Comparison of ENCODE assay signal across 8 mouse cellular contexts in the genomic region with DNA sequence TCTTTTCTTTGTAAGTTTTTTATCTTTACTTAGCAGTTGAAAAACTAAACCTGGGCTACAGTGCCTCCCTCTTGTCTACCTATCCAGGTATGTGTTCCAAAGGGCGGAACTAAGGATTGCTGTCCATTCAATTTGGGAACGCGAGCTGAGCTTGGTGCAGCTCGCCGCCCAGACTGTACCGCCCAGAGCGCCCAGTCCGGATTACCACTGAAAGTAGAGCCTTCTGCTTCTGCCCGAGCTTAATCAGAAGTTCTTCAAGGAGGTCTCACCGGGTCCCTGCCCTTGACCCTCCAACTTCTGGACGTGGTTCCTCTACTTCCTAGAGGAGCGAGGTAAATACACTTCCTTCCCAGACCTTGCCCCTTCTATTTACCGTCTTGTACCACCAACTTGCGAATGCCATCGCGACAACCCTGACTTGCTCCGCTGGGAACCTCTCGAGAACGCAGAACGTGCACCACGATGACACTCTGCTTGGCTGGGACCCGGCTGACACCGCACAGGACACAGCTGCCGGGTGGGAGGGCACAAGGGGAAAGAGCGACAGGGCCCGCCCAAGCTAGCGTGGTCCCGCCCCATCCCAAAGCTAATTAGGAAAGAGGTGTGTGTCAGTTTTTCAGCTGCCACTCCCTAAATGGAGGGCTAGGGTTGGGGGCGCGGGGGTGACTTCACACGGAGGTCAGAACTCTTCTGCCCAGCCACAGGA. TPM values are rescaled to one million over a fixed set of nuclear protein-coding genes. Genes with fewer than 3 reads are reported as not detected.
DNase-seq lines count a peak whose midpoint lies in the region; ATAC-seq lines count a peak whose summit lies in the region.

No protein-coding gene starts in this region.

- peak; percentile 2 to 15 for DNase-seq in layer of hippocampus, postnatal 10 days (ENCODE audit: low spot score in 2 of 2)
- no peak for DNase-seq in layer of hippocampus, adult 9-10 months (ENCODE audit: low spot score)
- peak; percentile 3 to 6 for DNase-seq in cerebellum, adult 18-20 months
- peak; percentile 86 for DNase-seq in heart, postnatal 4 days
- DNase-seq in limb, embryonic 11.5 days (ENCODE audit: low spot score), result peak; percentile 69
- DNase-seq in midbrain, embryonic 11.5 days (ENCODE audit: low spot score, missing footprints), result peak; percentile 92
- peak; percentile 71 to 73 for DNase-seq in spleen, adult 18-20 months

- no peaks in the 10 kb centered on the region for H3K9me3 ChIP-seq in forebrain, embryonic 16.5 days (ENCODE audit: control insufficient read depth, low read length)
- H3K9me3 ChIP-seq in limb, embryonic 11.5 days (ENCODE audit: control insufficient read depth, low read length), result no peaks in the 10 kb centered on the region
- H3K9me3 ChIP-seq in midbrain, embryonic 11.5 days (ENCODE audit: control insufficient read depth, low read length), result no peaks in the 10 kb centered on the region

- no peaks in the 10 kb centered on the region; the same call in 1 of the 2 replicates for H3K27me3 ChIP-seq in forebrain, embryonic 16.5 days (replicated peaks; ENCODE audit: control insufficient read depth, insufficient read depth, low read length)
- H3K27me3 ChIP-seq in limb, embryonic 11.5 days (ENCODE audit: control insufficient read depth, insufficient read depth, low read length), result no peaks in the 10 kb centered on the region
- peaks cover 2% of the 10 kb centered on the region; the same call in 1 of the 2 replicates for H3K27me3 ChIP-seq in midbrain, embryonic 11.5 days (ENCODE audit: control insufficient read depth, insufficient read depth, low read length)

- peak overlapping the region; percentile 99 for H3K4me2 ChIP-seq in forebrain, embryonic 16.5 days (ENCODE audit: low read length)
- H3K4me2 ChIP-seq in limb, embryonic 11.5 days (ENCODE audit: low read depth, severe bottlenecking), result peak overlapping the region; percentile 89
- H3K4me2 ChIP-seq in midbrain, embryonic 11.5 days, result peak overlapping the region; percentile 95

- H3K9ac ChIP-seq in forebrain, embryonic 16.5 days (replicated peaks; ENCODE audit: low read depth, low read length), result peak overlapping the region; percentile 71
- H3K9ac ChIP-seq in limb, embryonic 11.5 days (ENCODE audit: low read length), result peak overlapping the region; percentile 66
- H3K9ac ChIP-seq in midbrain, embryonic 11.5 days (ENCODE audit: low read length), result peak overlapping the region; percentile 70

- WGBS in forebrain, embryonic 16.5 days, result 1% methylated on average over 31 of the region's 31 CpGs
- 1% methylated on average over 31 of the region's 31 CpGs for WGBS in limb, embryonic 11.5 days
- WGBS in midbrain, embryonic 11.5 days, result under 1% methylated on average over 31 of the region's 31 CpGs

- H3K36me3 ChIP-seq in forebrain, embryonic 16.5 days (ENCODE audit: control insufficient read depth, insufficient read depth), result no peaks in the 10 kb centered on the region
- no peaks in the 10 kb centered on the region for H3K36me3 ChIP-seq in limb, embryonic 11.5 days (ENCODE audit: control insufficient read depth, insufficient read depth, low read length)
- no peaks in the 10 kb centered on the region for H3K36me3 ChIP-seq in midbrain, embryonic 11.5 days (ENCODE audit: control insufficient read depth, insufficient read depth, low read length)

- H3K27ac ChIP-seq in forebrain, embryonic 16.5 days (ENCODE audit: low read length), result no peak overlapping the region
- no peak overlapping the region for H3K27ac ChIP-seq in limb, embryonic 11.5 days (replicated peaks; ENCODE audit: low read depth, low read length)
- no peak overlapping the region for H3K27ac ChIP-seq in midbrain, embryonic 11.5 days (ENCODE audit: low read depth, low read length)

- ATAC-seq in forebrain, embryonic 16.5 days, result peak; percentile 88
- ATAC-seq in limb, embryonic 11.5 days (ENCODE audit: insufficient number of reproducible peaks, low FRiP score, low TSS enrichment, low read depth), result peak; percentile 88
- ATAC-seq in midbrain, embryonic 11.5 days (ENCODE audit: low FRiP score), result peak; percentile 90

- H3K4me1 ChIP-seq in forebrain, embryonic 16.5 days (replicated peaks; ENCODE audit: control insufficient read depth, insufficient read depth, low read length), result peaks cover 9% of the 10 kb centered on the region
- no peaks in the 10 kb centered on the region for H3K4me1 ChIP-seq in limb, embryonic 11.5 days (ENCODE audit: control insufficient read depth, insufficient read depth, low read length)
- H3K4me1 ChIP-seq in midbrain, embryonic 11.5 days (ENCODE audit: control insufficient read depth, insufficient read depth, low read length), result no peaks in the 10 kb centered on the region

- H3K4me3 ChIP-seq in forebrain, embryonic 16.5 days (replicated peaks; ENCODE audit: low read length), result peak overlapping the region; percentile 73
- H3K4me3 ChIP-seq in limb, embryonic 11.5 days (ENCODE audit: low read depth, low read length), result peak overlapping the region; percentile 73
- H3K4me3 ChIP-seq in midbrain, embryonic 11.5 days (ENCODE audit: low read depth, low read length), result peak overlapping the region; percentile 62

RNA-seq across cellular contexts. Expression of a gene that starts 1.0 kb away (rescaled TPM):
- 1 to 10 TPM; 6.1 to 7.8 TPM for total RNA-seq in layer of hippocampus, postnatal 10 days (2021)
- 6.4 and 7.5 TPM in 2 replicates for polyA plus RNA-seq in forebrain, embryonic 16.5 days (2015; fragmentation: Nextera tagmentation; extraction: Ambion mirVana)
- 10 to 100 TPM; 87.3 to 90.5 TPM for total RNA-seq in heart, postnatal 4 days (2021)
- 20.3 and 23.4 TPM in 2 replicates for polyA plus RNA-seq in limb, embryonic 11.5 days (2014; fragmentation: Nextera tagmentation; extraction: Ambion mirVana)
- polyA plus RNA-seq in midbrain, embryonic 11.5 days (2014; fragmentation: Nextera tagmentation; extraction: Ambion mirVana), result 16.5 and 18.3 TPM in 2 replicates
